ENCODE assay signal across 9 mouse cellular contexts in genomic region chr13:81828486-81828885, GRCm38 (mm10). TPM values are rescaled to one million over a fixed set of nuclear protein-coding genes. Genes with fewer than 3 reads are reported as not detected.
DNase-seq lines count a peak whose midpoint lies in the region; ATAC-seq lines count a peak whose summit lies in the region.
"Had no signal": no experiment of that assay in that cellular context is flagged by ENCODE, and none has a peak within 500 bp of the region (broad histone marks: within the 10 kb centered on the region; RNA-seq: fewer than 3 reads in every experiment).

No protein-coding gene starts in this region.

- 0 out of 2 replicates have a peak overlapping the region, but pooled peaks have one; percentile 48 for H3K27ac ChIP-seq in forebrain, embryonic 13.5 days
- no peak overlapping the region for H3K27ac ChIP-seq in forebrain, embryonic 11.5 days (ENCODE audit: low read depth, low read length)
- H3K27ac ChIP-seq in midbrain, embryonic 16.5 days (ENCODE audit: low read length) = no peak overlapping the region

- H3K4me2 ChIP-seq in forebrain, embryonic 13.5 days = no peak overlapping the region
- no peak overlapping the region for H3K4me2 ChIP-seq in forebrain, embryonic 11.5 days (ENCODE audit: low read depth, low read length, severe bottlenecking)
- no peak overlapping the region for H3K4me2 ChIP-seq in midbrain, embryonic 16.5 days (ENCODE audit: low read length)

- peak; percentile 85 for ATAC-seq in forebrain, embryonic 13.5 days
- ATAC-seq in forebrain, embryonic 11.5 days (replicated peaks; ENCODE audit: low FRiP score) = no peak
- ATAC-seq in midbrain, embryonic 16.5 days = peak; percentile 77
- no peak for ATAC-seq in megakaryocyte progenitor cell, adult 5-6 weeks (replicated peaks; ENCODE audit: poor library complexity)

- 0 out of 2 replicates have a peak, but pooled peaks cover 8% of the 10 kb centered on the region for H3K4me1 ChIP-seq in forebrain, embryonic 13.5 days
- no peaks in the 10 kb centered on the region for H3K4me1 ChIP-seq in forebrain, embryonic 11.5 days (replicated peaks; ENCODE audit: control insufficient read depth, insufficient read depth, low read length)
- peaks cover 6% of the 10 kb centered on the region; the same call in 1 of the 2 replicates for H3K4me1 ChIP-seq in midbrain, embryonic 16.5 days (ENCODE audit: control insufficient read depth, insufficient read depth, low read length)

- H3K9me3 ChIP-seq in forebrain, embryonic 13.5 days (replicated peaks) = no peaks in the 10 kb centered on the region
- no peaks in the 10 kb centered on the region for H3K9me3 ChIP-seq in forebrain, embryonic 11.5 days (ENCODE audit: control insufficient read depth, low read length)
- H3K9me3 ChIP-seq in midbrain, embryonic 16.5 days (replicated peaks; ENCODE audit: control insufficient read depth, low read length, poor library complexity, severe bottlenecking) = no peaks in the 10 kb centered on the region

- WGBS in forebrain, embryonic 13.5 days = 28% methylated on average over 6 of the region's 6 CpGs
- WGBS in forebrain, embryonic 11.5 days = 82% methylated on average over 6 of the region's 6 CpGs
- 24% methylated on average over 6 of the region's 6 CpGs for WGBS in midbrain, embryonic 16.5 days

- H3K27me3 ChIP-seq in forebrain, embryonic 13.5 days = no peaks in the 10 kb centered on the region
- no peaks in the 10 kb centered on the region for H3K27me3 ChIP-seq in forebrain, embryonic 11.5 days (ENCODE audit: control insufficient read depth, insufficient read depth, low read length)
- H3K27me3 ChIP-seq in midbrain, embryonic 16.5 days (ENCODE audit: control insufficient read depth, insufficient read depth, low read depth, low read length) = no peaks in the 10 kb centered on the region

- no peaks in the 10 kb centered on the region for H3K36me3 ChIP-seq in forebrain, embryonic 13.5 days (ENCODE audit: poor library complexity, severe bottlenecking)
- H3K36me3 ChIP-seq in forebrain, embryonic 11.5 days (ENCODE audit: control insufficient read depth, insufficient read depth, low read length) = no peaks in the 10 kb centered on the region
- H3K36me3 ChIP-seq in midbrain, embryonic 16.5 days (ENCODE audit: control insufficient read depth, insufficient read depth, low read length) = no peaks in the 10 kb centered on the region

- no peak overlapping the region for H3K9ac ChIP-seq in forebrain, embryonic 13.5 days
- no peak overlapping the region for H3K9ac ChIP-seq in forebrain, embryonic 11.5 days (ENCODE audit: low read length)
- no peak overlapping the region for H3K9ac ChIP-seq in midbrain, embryonic 16.5 days (ENCODE audit: low read depth, low read length)

- no peak overlapping the region for H3K4me3 ChIP-seq in forebrain, embryonic 13.5 days
- H3K4me3 ChIP-seq in forebrain, embryonic 11.5 days (ENCODE audit: low read depth, low read length) = no peak overlapping the region
- H3K4me3 ChIP-seq in midbrain, embryonic 16.5 days (ENCODE audit: low read depth, low read length) = no peak overlapping the region

- no peak for DNase-seq in forebrain, embryonic 11.5 days (ENCODE audit: low spot score)
- peak; percentile 31 for DNase-seq in adipocyte (ENCODE audit: low spot score)
- DNase-seq in layer of hippocampus, adult 18-20 months (ENCODE audit: low spot score in 2 of 2) = peak; percentile 58 to 85
- DNase-seq in adrenal gland, adult 8-10 months = no peak
- DNase-seq in embryo, embryonic 11 days = no peak
- DNase-seq: gastrocnemius, postnatal 14 days had no signal

RNA-seq across cellular contexts. Expression of gene Cetn3, which starts 45.6 kb away (rescaled TPM):
- 267 and 308 TPM in 2 replicates for polyA plus RNA-seq in forebrain, embryonic 13.5 days (2015; fragmentation: Nextera tagmentation; extraction: Ambion mirVana)
- 282 and 302 TPM in 2 replicates for polyA plus RNA-seq in forebrain, embryonic 11.5 days (2014; fragmentation: Nextera tagmentation; extraction: Ambion mirVana)
- total RNA-seq in layer of hippocampus, adult 18-20 months (2021) = 10 to 100 TPM; 92.6 to 99.7 TPM
- 208 and 218 TPM in 2 replicates for polyA plus RNA-seq in midbrain, embryonic 16.5 days (2015; fragmentation: Nextera tagmentation; extraction: Ambion mirVana)
- 100 to 1,000 TPM; 103 to 142 (median 122) TPM for total RNA-seq in adrenal gland, adult 8-10 months (2022)
- 207 and 221 TPM in 2 replicates for total RNA-seq in megakaryocyte progenitor cell, adult 5-6 weeks (2015)
- total RNA-seq in megakaryocyte progenitor cell, adult 5-6 weeks (2017) = 388 and 505 TPM in 2 replicates

Comparison
In these comparisons a context has a peak if more than half of its experiments do, and no peak if none do; other contexts are left out.
1. ATAC-seq: peak in forebrain, embryonic 13.5 days (single experiment) and midbrain, embryonic 16.5 days (single experiment); none in forebrain, embryonic 11.5 days (single experiment) and megakaryocyte progenitor cell, adult 5-6 weeks (single experiment).
2. DNase-seq: peak in adipocyte (single experiment) and layer of hippocampus, adult 18-20 months (2 of 2); none in forebrain, embryonic 11.5 days (single experiment), adrenal gland, adult 8-10 months (single experiment) and embryo, embryonic 11 days (single experiment).